Mouse (Mus musculus): ENCODE data around the gene Mrps35. TPM values are rescaled to one million over a fixed set of nuclear protein-coding genes. Genes with fewer than 3 reads are reported as not detected.

The Mrps35 gene
- polyA plus RNA-seq, 1 experiment from 2014 or later: 120 TPM

- H3K9ac ChIP-seq (replicated peaks; ENCODE audit: low read length): no peak overlapping the region
- no peak overlapping the region for H3K4me3 ChIP-seq (ENCODE audit: low read length)
- no peak overlapping the region for H3K4me2 ChIP-seq (replicated peaks; ENCODE audit: low read depth, low read length)
- H3K4me1 ChIP-seq (ENCODE audit: insufficient read depth, low read length): no peaks in the 10 kb centered on the region
- no peaks in the 10 kb centered on the region; the same call in 1 of the 2 replicates for H3K36me3 ChIP-seq (ENCODE audit: insufficient read depth, low read length)
- no peaks in the 10 kb centered on the region for H3K9me3 ChIP-seq (ENCODE audit: low read length)
- no peaks in the 10 kb centered on the region for H3K27me3 ChIP-seq (ENCODE audit: insufficient read depth, low read length)
- no peak overlapping the region for H3K27ac ChIP-seq (ENCODE audit: low read length)
- ATAC-seq (ENCODE audit: low FRiP score, low TSS enrichment): no peak
- WGBS: 91% methylated on average over 7 of the region's 7 CpGs
Observed at GRCm38 (mm10) chr6:147117764-147118163, 75.2 kb downstream of the Mrps35 start.

GRCm38 (mm10) chr6:147118190-147118589, 75.6 kb downstream of the Mrps35 start:
- no peaks in the 10 kb centered on the region for H3K4me1 ChIP-seq (ENCODE audit: insufficient read depth, low read length)
- H3K27ac ChIP-seq (ENCODE audit: low read length): no peak overlapping the region
- H3K9me3 ChIP-seq (ENCODE audit: low read length): no peaks in the 10 kb centered on the region
- no peak overlapping the region for H3K4me2 ChIP-seq (replicated peaks; ENCODE audit: low read depth, low read length)
- H3K36me3 ChIP-seq (ENCODE audit: insufficient read depth, low read length): no peaks in the 10 kb centered on the region
- no peak overlapping the region for H3K4me3 ChIP-seq (ENCODE audit: low read length)
- no peak for ATAC-seq (ENCODE audit: low FRiP score, low TSS enrichment)
- 93% methylated on average over 3 of the region's 3 CpGs for WGBS
- no peak overlapping the region for H3K9ac ChIP-seq (replicated peaks; ENCODE audit: low read length)
- no peaks in the 10 kb centered on the region for H3K27me3 ChIP-seq (ENCODE audit: insufficient read depth, low read length)

GRCm38 (mm10) chr6:147121320-147121719, 78.8 kb downstream of the Mrps35 start:
- WGBS: 48% methylated on average over 6 of the region's 6 CpGs
- no peak overlapping the region for H3K4me2 ChIP-seq (replicated peaks; ENCODE audit: low read depth, low read length)
- no peaks in the 10 kb centered on the region for H3K36me3 ChIP-seq (ENCODE audit: insufficient read depth, low read length)
- no peak overlapping the region for H3K27ac ChIP-seq (ENCODE audit: low read length)
- H3K4me1 ChIP-seq (ENCODE audit: insufficient read depth, low read length): no peaks in the 10 kb centered on the region
- no peak for ATAC-seq (ENCODE audit: low FRiP score, low TSS enrichment)
- H3K4me3 ChIP-seq (ENCODE audit: low read length): no peak overlapping the region
- no peaks in the 10 kb centered on the region for H3K9me3 ChIP-seq (ENCODE audit: low read length)
- H3K9ac ChIP-seq (replicated peaks; ENCODE audit: low read length): no peak overlapping the region
- H3K27me3 ChIP-seq (ENCODE audit: insufficient read depth, low read length): no peaks in the 10 kb centered on the region

Other genes with a start within 250 kb of the Mrps35 start
- gene Arntl2, start 246.7 kb upstream of the Mrps35 start, polyA plus RNA-seq (2015; fragmentation: Nextera tagmentation; extraction: Ambion mirVana): 3.0 and 4.7 TPM in 2 replicates
- gene Smco2, start 192.7 kb upstream of the Mrps35 start, polyA plus RNA-seq (2015; fragmentation: Nextera tagmentation; extraction: Ambion mirVana): not detected in 2 replicates
- gene Ppfibp1, start 154.3 kb upstream of the Mrps35 start, polyA plus RNA-seq (2015; fragmentation: Nextera tagmentation; extraction: Ambion mirVana): 66.1 and 71.1 TPM in 2 replicates
- 0.17 and 0.37 TPM in 2 replicates for gene 1700034J05Rik, start 88.3 kb upstream of the Mrps35 start, polyA plus RNA-seq (2015; fragmentation: Nextera tagmentation; extraction: Ambion mirVana)
- 0.85 and 1.1 TPM in 2 replicates for gene Rep15, start 10.2 kb upstream of the Mrps35 start, polyA plus RNA-seq (2015; fragmentation: Nextera tagmentation; extraction: Ambion mirVana)
- gene Mansc4, start 44.3 kb downstream of the Mrps35 start, polyA plus RNA-seq (2015; fragmentation: Nextera tagmentation; extraction: Ambion mirVana): 5.3 and 5.9 TPM in 2 replicates
- gene Klhl42, start 48.6 kb downstream of the Mrps35 start, polyA plus RNA-seq (2015; fragmentation: Nextera tagmentation; extraction: Ambion mirVana): 6.0 and 7.0 TPM in 2 replicates
- 1.3 TPM in 2 replicates for gene Pthlh, start 221.4 kb downstream of the Mrps35 start, polyA plus RNA-seq (2015; fragmentation: Nextera tagmentation; extraction: Ambion mirVana)

Measured in kidney, embryonic 16.5 days (tissue).